Mouse (Mus musculus) gastrocnemius, adult 8-10 months (tissue): ENCODE results near the gene Sell. TPM values are rescaled to one million over a fixed set of nuclear protein-coding genes. Genes with fewer than 3 reads are reported as not detected.

Experiments used
- DNase-seq, 2 experiments: peaks; one replicate each; pipeline ENCODE4 v3.0.0; 2022; ENCODE audit warnings: low spot score in 2 of 2
- total RNA-seq, 4 experiments: library from RNA; stranded (reverse); gene quantifications; 2 replicates each; pipeline ENCODE4 v1.2.4; 2022

The Sell gene
- total RNA-seq, 4 experiments from 2014 or later, result 0.19 to 0.34 TPM; not detected in 2

GRCm38 (mm10) chr1:164132609-164133008, 70.8 kb downstream of the Sell start:
- no peak for DNase-seq

Other genes with a start within 250 kb of the Sell start
- 1 to 10 TPM; 3.4 to 4.1 (median 4.0) TPM for gene Scyl3, start 132.9 kb upstream of the Sell start, total RNA-seq
- gene BC055324, start 67.2 kb upstream of the Sell start, total RNA-seq, result under 1 TPM in 2 of 4 experiments, not detected in 2; 0.51 to 0.81 TPM
- gene Mettl18, start 67.1 kb upstream of the Sell start, total RNA-seq, result 1 to 10 TPM; 3.1 to 4.9 (median 4.3) TPM
- gene Sele, start 13.7 kb upstream of the Sell start, total RNA-seq, result not detected
- under 1 TPM; 0.27 to 0.83 (median 0.59) TPM for gene Selp, start 53.3 kb downstream of the Sell start, total RNA-seq
- gene F5, start 89.9 kb downstream of the Sell start, total RNA-seq, result under 1 TPM; 0.07 to 0.18 (median 0.13) TPM
- gene Slc19a2, start 187.1 kb downstream of the Sell start, total RNA-seq, result 1 to 10 TPM; 3.8 to 4.9 (median 4.5) TPM
- gene Ccdc181, start 213.6 kb downstream of the Sell start, total RNA-seq, result 10 to 100 TPM; 10.6 to 13.1 (median 11.8) TPM
- gene Nme7, start 242.1 kb downstream of the Sell start, total RNA-seq, result 1 to 10 TPM; 1.2 to 3.5 (median 2.2) TPM
- gene Blzf1, start 245.5 kb downstream of the Sell start, total RNA-seq, result 10 to 100 TPM; 23.8 to 26.6 (median 25.8) TPM